Mouse (Mus musculus) heart, embryonic 10.5 days (tissue): ENCODE data around the gene Eva1c. TPM values are rescaled to one million over a fixed set of nuclear protein-coding genes. Genes with fewer than 3 reads are reported as not detected.
"Not testable (repeated sequence)": the region's sequence is repeated elsewhere in the genome, so short reads cannot be mapped to it uniquely, and the experiment has no call there.

Experiments used
- DNase-seq: peaks from one replicate; pipeline ENCODE4 v3.0.0-alpha.2; 2017; ENCODE audit warnings: low spot score
- H3K27ac ChIP-seq: fragments of 300-500 bp; sonication (generic); 2 replicates; pipeline ENCODE4 v1.5.1; 2016; ENCODE audit warnings: mild to moderate bottlenecking
- H3K27me3 ChIP-seq: fragments of 300-500 bp; sonication (generic); 2 replicates; pipeline ENCODE4 v1.6.1; 2016; ENCODE audit warnings: mild to moderate bottlenecking; ENCODE audit not compliant: poor library complexity, insufficient read depth, severe bottlenecking
- H3K36me3 ChIP-seq: fragments of 300-500 bp; sonication (generic); 2 replicates; pipeline ENCODE4 v1.6.1; 2016; ENCODE audit warnings: mild to moderate bottlenecking, moderate library complexity
- H3K4me1 ChIP-seq: fragments of 300-500 bp; sonication (generic); 2 replicates; pipeline ENCODE4 v1.6.1; 2016; ENCODE audit warnings: mild to moderate bottlenecking
- H3K4me3 ChIP-seq: fragments of 300-500 bp; sonication (generic); 2 replicates; pipeline ENCODE4 v1.5.1; 2016; ENCODE audit warnings: mild to moderate bottlenecking, moderate library complexity
- H3K9me3 ChIP-seq: fragments of 300-500 bp; sonication (generic); 2 replicates; pipeline ENCODE4 v1.6.1; 2016; ENCODE audit warnings: mild to moderate bottlenecking, moderate library complexity
- whole genome bisulfite sequencing: fragments of 180-500 bp; shearing (Covaris S2); methylation state at CpG from one replicate; pipeline ENCODE4 v1.1.7; 2016; 5-methylcytosine and 5-hydroxymethylcytosine counted together
- polyA plus RNA-seq: library from polyadenylated mRNA; unstranded; fragments of >200 nt; fragmentation: Nextera tagmentation; extraction: Ambion mirVana; gene quantifications from 2 replicates; pipeline ENCODE4 v1.2.1, GENCODE M21; 2016

The Eva1c gene
- polyA plus RNA-seq, 1 experiment from 2014 or later, result 1.0 TPM

- 88% methylated on average over 5 of the region's 5 CpGs for WGBS
- H3K36me3 ChIP-seq, result peaks cover 43% of the 10 kb centered on the region
- no peaks in the 10 kb centered on the region for H3K27me3 ChIP-seq
- H3K4me3 ChIP-seq, result no peak overlapping the region
- no peak overlapping the region for H3K27ac ChIP-seq
- H3K4me1 ChIP-seq, result peaks cover 18% of the 10 kb centered on the region
- DNase-seq, result no peak
- H3K9me3 ChIP-seq, result no peaks in the 10 kb centered on the region
Measured at GRCm38 (mm10) chr16:90804466-90804865, 22.1 kb upstream of the Eva1c start.

- peak; percentile 100 for DNase-seq
- Histone ChIP-seq H3K9me3 (no peaks in the 10 kb centered on the region), H3K4me1 (peaks cover 26% of the 10 kb centered on the region), H3K36me3 (peaks cover 6% of the 10 kb centered on the region), H3K4me3 (peak within 1 kb of the TSS; percentile 96), H3K27me3 (no peaks in the 10 kb centered on the region), H3K27ac (peak within 1 kb of the TSS; percentile 86)
- under 1% methylated on average over 47 of the region's 47 CpGs for WGBS
Measured at GRCm38 (mm10) chr16:90809975-90810715, 16.4 kb upstream of the Eva1c start, which contains the start of gene Urb1. Urb1 (minus strand) TSS chr16:90810413.

- Histone ChIP-seq H3K9me3 (no peaks in the 10 kb centered on the region), H3K4me3 (peak overlapping the region; percentile 96), H3K27me3 (no peaks in the 10 kb centered on the region), H3K36me3 (no peaks in the 10 kb centered on the region), H3K4me1 (peaks cover 26% of the 10 kb centered on the region), H3K27ac (peak overlapping the region; percentile 86)
- DNase-seq, result no peak
- 49% methylated on average over 11 of the region's 11 CpGs for WGBS
Measured at GRCm38 (mm10) chr16:90810716-90811256, 15.7 kb upstream of the Eva1c start.

- no peaks in the 10 kb centered on the region for H3K27me3 ChIP-seq
- no peaks in the 10 kb centered on the region for H3K36me3 ChIP-seq
- H3K27ac ChIP-seq, result no peak overlapping the region
- H3K4me3 ChIP-seq, result no peak overlapping the region
- no peak for DNase-seq
- H3K4me1 ChIP-seq, result peaks cover 23% of the 10 kb centered on the region
- H3K9me3 ChIP-seq, result no peaks in the 10 kb centered on the region
- WGBS, result 75% methylated on average over 5 of the region's 5 CpGs
Measured at GRCm38 (mm10) chr16:90812086-90812485, 14.4 kb upstream of the Eva1c start.

GRCm38 (mm10) chr16:90820326-90820725 lies 6.2 kb upstream of the Eva1c start:
- WGBS, result 74% methylated on average over 6 of the region's 6 CpGs
- H3K4me1 ChIP-seq, result no peaks in the 10 kb centered on the region
- 0 out of 2 replicates have a peak, but pooled peaks cover 10% of the 10 kb centered on the region for H3K27me3 ChIP-seq
- no peaks in the 10 kb centered on the region for H3K9me3 ChIP-seq
- no peak for DNase-seq
- no peak overlapping the region for H3K27ac ChIP-seq
- no peaks in the 10 kb centered on the region for H3K36me3 ChIP-seq
- no peak overlapping the region for H3K4me3 ChIP-seq

- WGBS, result 82% methylated on average over 14 of the region's 14 CpGs
- Histone ChIP-seq H3K27ac (no peak overlapping the region), H3K4me3 (no peak overlapping the region), H3K36me3 (no peaks in the 10 kb centered on the region), H3K4me1 (no peaks in the 10 kb centered on the region), H3K27me3 (0 out of 2 replicates have a peak, but pooled peaks cover 11% of the 10 kb centered on the region), H3K9me3 (no peaks in the 10 kb centered on the region)
- DNase-seq, result no peak
Measured at GRCm38 (mm10) chr16:90821046-90821697, 5.3 kb upstream of the Eva1c start.

GRCm38 (mm10) chr16:90822284-90822935 lies 4.1 kb upstream of the Eva1c start:
- 80% methylated on average over 10 of the region's 10 CpGs for WGBS
- no peaks in the 10 kb centered on the region for H3K36me3 ChIP-seq

GRCm38 (mm10) chr16:90822981-90823380 lies 3.5 kb upstream of the Eva1c start:
- WGBS, result 70% methylated on average over 7 of the region's 7 CpGs
- H3K4me1 ChIP-seq, result no peaks in the 10 kb centered on the region
- DNase-seq, result no peak
- H3K27ac ChIP-seq, result no peak overlapping the region
- H3K36me3 ChIP-seq, result no peaks in the 10 kb centered on the region
- no peaks in the 10 kb centered on the region for H3K9me3 ChIP-seq
- no peak overlapping the region for H3K4me3 ChIP-seq
- peaks cover 17% of the 10 kb centered on the region for H3K27me3 ChIP-seq

More at GRCm38 (mm10) chr16:90822284-90822935, 4.1 kb upstream of the Eva1c start:
- no peak overlapping the region for H3K4me3 ChIP-seq
- no peaks in the 10 kb centered on the region for H3K4me1 ChIP-seq
- H3K9me3 ChIP-seq, result no peaks in the 10 kb centered on the region
- peaks cover 12% of the 10 kb centered on the region; the same call in 1 of the 2 replicates for H3K27me3 ChIP-seq
- H3K27ac ChIP-seq, result no peak overlapping the region
- no peak for DNase-seq

- not testable (repeated sequence) for H3K4me3 ChIP-seq, H3K27ac ChIP-seq, DNase-seq, H3K9me3 ChIP-seq, H3K4me1 ChIP-seq, H3K36me3 ChIP-seq
- 61% methylated on average over 4 of the region's 4 CpGs for WGBS
- H3K27me3 ChIP-seq, result peaks cover 25% of the 10 kb centered on the region
Measured at GRCm38 (mm10) chr16:90823986-90824385, 2.5 kb upstream of the Eva1c start.

- peaks cover 46% of the 10 kb centered on the region for H3K27me3 ChIP-seq
- H3K36me3 ChIP-seq, result no peaks in the 10 kb centered on the region
- peaks cover 17% of the 10 kb centered on the region for H3K4me1 ChIP-seq
- H3K27ac ChIP-seq, result no peak overlapping the region
- no peak for DNase-seq
- no peaks in the 10 kb centered on the region for H3K9me3 ChIP-seq
- 87% methylated on average over 5 of the region's 5 CpGs for WGBS
- H3K4me3 ChIP-seq, result no peak overlapping the region
Measured at GRCm38 (mm10) chr16:90826041-90826440, 478 bp upstream of the Eva1c start.

GRCm38 (mm10) chr16:90827498-90827897 lies 979 bp downstream of the Eva1c start:
- H3K27me3 ChIP-seq, result peaks cover 60% of the 10 kb centered on the region
- H3K4me3 ChIP-seq, result no peak overlapping the region
- WGBS, result 83% methylated on average over 9 of the region's 9 CpGs
- H3K27ac ChIP-seq, result no peak overlapping the region
- H3K9me3 ChIP-seq, result no peaks in the 10 kb centered on the region
- H3K4me1 ChIP-seq, result peaks cover 25% of the 10 kb centered on the region
- DNase-seq, result no peak
- no peaks in the 10 kb centered on the region for H3K36me3 ChIP-seq

- peaks cover 29% of the 10 kb centered on the region for H3K4me1 ChIP-seq
- no peak overlapping the region for H3K4me3 ChIP-seq
- H3K27ac ChIP-seq, result no peak overlapping the region
- DNase-seq, result no peak
- H3K9me3 ChIP-seq, result no peaks in the 10 kb centered on the region
- H3K36me3 ChIP-seq, result no peaks in the 10 kb centered on the region
- peaks cover 74% of the 10 kb centered on the region for H3K27me3 ChIP-seq
- 82% methylated on average over 7 of the region's 7 CpGs for WGBS
Measured at GRCm38 (mm10) chr16:90829136-90829535, 2.6 kb downstream of the Eva1c start.
